Mouse (Mus musculus) lung, embryonic 14.5 days (tissue): ENCODE data around the gene Ubash3a. TPM values are rescaled to one million over a fixed set of nuclear protein-coding genes. Genes with fewer than 3 reads are reported as not detected.

Experiments
- ATAC-seq: fragments of 200-750 bp; cut with Nextera tagmentation; 2 replicates; pipeline ENCODE4 v1.8.0; 2017; ENCODE audit warnings: mild to moderate bottlenecking, moderate TSS enrichment, moderate library complexity; ENCODE audit not compliant: insufficient read depth
- DNase-seq: peaks from one replicate; pipeline ENCODE4 v3.0.0-alpha.2; 2015
- H3K27ac ChIP-seq: fragments of 300-500 bp; sonication (generic); 2 replicates; pipeline ENCODE4 v1.5.1; 2014; ENCODE audit warnings: low read depth, mild to moderate bottlenecking, moderate library complexity
- H3K27me3 ChIP-seq: fragments of 300-500 bp; sonication (generic); 2 replicates; pipeline ENCODE4 v1.6.1; 2014; ENCODE audit warnings: low read length, control low read depth; ENCODE audit not compliant: insufficient read depth
- H3K36me3 ChIP-seq: fragments of 300-500 bp; sonication (generic); 2 replicates; pipeline ENCODE4 v1.6.1; 2014; ENCODE audit warnings: control low read depth; ENCODE audit not compliant: insufficient read depth
- H3K4me1 ChIP-seq: fragments of 300-500 bp; sonication (generic); 2 replicates; pipeline ENCODE4 v1.6.1; 2014; ENCODE audit warnings: antibody characterized with exemption, control low read depth; ENCODE audit not compliant: insufficient read depth
- H3K4me2 ChIP-seq: fragments of 300-500 bp; sonication (generic); 2 replicates; pipeline ENCODE4 v1.6.1; 2014; ENCODE audit warnings: mild to moderate bottlenecking
- H3K4me3 ChIP-seq: fragments of 300-500 bp; sonication (generic); 2 replicates; pipeline ENCODE4 v1.5.1; 2014; ENCODE audit warnings: low read depth, low read length
- H3K9ac ChIP-seq: fragments of 300-500 bp; sonication (generic); 2 replicates; pipeline ENCODE4 v1.6.1; 2014
- H3K9me3 ChIP-seq: fragments of 300-500 bp; sonication (generic); 2 replicates; pipeline ENCODE4 v1.6.1; 2016; ENCODE audit warnings: low read depth, low read length, control low read depth
- CTCF ChIP-seq: IDR thresholded peaks from 2 replicates; pipeline ENCODE4 v1.5.1; 2016; ENCODE audit warnings: antibody characterized with exemption, low read depth
- WGBS: fragments of 180-500 bp; shearing (Covaris S2); extraction: QIAGEN DNeasy Blood & Tissue Kit; methylation state at CpG from one replicate; pipeline ENCODE4 v1.1.7; 2014; 5-methylcytosine and 5-hydroxymethylcytosine counted together
- polyA plus RNA-seq: library from polyadenylated mRNA; unstranded; fragments of >200 nt; fragmentation: Nextera tagmentation; extraction: Ambion mirVana; gene quantifications from 2 replicates; pipeline ENCODE4 v1.2.1, GENCODE M21; 2014

Ubash3a gene
- polyA plus RNA-seq, 1 experiment from 2014 or later = 0.26 TPM

GRCm38 (mm10) chr17:31193360-31193759 lies 14.3 kb upstream of the Ubash3a start:
- H3K36me3 ChIP-seq = no peaks in the 10 kb centered on the region
- no peaks in the 10 kb centered on the region for H3K9me3 ChIP-seq
- no peak overlapping the region for H3K4me2 ChIP-seq
- no peak for ATAC-seq
- no peak for TF ChIP-seq CTCF
- no peak overlapping the region for H3K27ac ChIP-seq
- peaks cover 3% of the 10 kb centered on the region; the same call in 1 of the 2 replicates for H3K4me1 ChIP-seq
- H3K9ac ChIP-seq = no peak overlapping the region
- no peak for DNase-seq
- H3K27me3 ChIP-seq = no peaks in the 10 kb centered on the region
- WGBS = 69% methylated on average over 9 of the region's 9 CpGs
- no peak overlapping the region for H3K4me3 ChIP-seq

- ATAC-seq (no peak), DNase-seq (no peak)
- no peaks in the 10 kb centered on the region for H3K9me3 ChIP-seq
- TF ChIP-seq CTCF = no peak
- no peak overlapping the region for H3K4me3 ChIP-seq
- no peaks in the 10 kb centered on the region for H3K27me3 ChIP-seq
- peaks cover 3% of the 10 kb centered on the region; the same call in 1 of the 2 replicates for H3K4me1 ChIP-seq
- no peak overlapping the region for H3K4me2 ChIP-seq
- no peak overlapping the region for H3K27ac ChIP-seq
- no peaks in the 10 kb centered on the region for H3K36me3 ChIP-seq
- no peak overlapping the region for H3K9ac ChIP-seq
- WGBS = 84% methylated on average over 6 of the region's 6 CpGs
These were observed 12.5 kb upstream of the Ubash3a start for GRCm38 (mm10) chr17:31195207-31195606.

GRCm38 (mm10) chr17:31196283-31196682 lies 11.4 kb upstream of the Ubash3a start:
- DNase-seq (no peak), ATAC-seq (no peak)
- Histone ChIP-seq H3K36me3 (no peaks in the 10 kb centered on the region), H3K4me2 (no peak overlapping the region), H3K27ac (no peak overlapping the region), H3K4me1 (peaks cover 3% of the 10 kb centered on the region; the same call in 1 of the 2 replicates), H3K4me3 (no peak overlapping the region), H3K27me3 (no peaks in the 10 kb centered on the region), H3K9ac (no peak overlapping the region), H3K9me3 (no peaks in the 10 kb centered on the region)
- 71% methylated on average over 7 of the region's 7 CpGs for WGBS
- no peak for TF ChIP-seq CTCF

GRCm38 (mm10) chr17:31198877-31199276 lies 8.8 kb upstream of the Ubash3a start, which contains the start of gene Tmprss3:
Gene Tmprss3 (minus strand): TSS chr17:31198977.
- WGBS = 84% methylated on average over 11 of the region's 11 CpGs
- no peak within 1 kb of the TSS for H3K9ac ChIP-seq
- peaks cover 3% of the 10 kb centered on the region; the same call in 1 of the 2 replicates for H3K4me1 ChIP-seq
- no peaks in the 10 kb centered on the region for H3K27me3 ChIP-seq
- H3K4me3 ChIP-seq = no peak within 1 kb of the TSS
- ATAC-seq (no peak), DNase-seq (no peak)
- no peak within 1 kb of the TSS for H3K4me2 ChIP-seq
- TF ChIP-seq CTCF = no peak
- H3K27ac ChIP-seq = no peak within 1 kb of the TSS
- H3K9me3 ChIP-seq = no peaks in the 10 kb centered on the region
- H3K36me3 ChIP-seq = no peaks in the 10 kb centered on the region

- no peak for ATAC-seq
- no peak overlapping the region for H3K27ac ChIP-seq
- H3K4me2 ChIP-seq = no peak overlapping the region
- H3K9me3 ChIP-seq = no peaks in the 10 kb centered on the region
- TF ChIP-seq CTCF = no peak
- no peaks in the 10 kb centered on the region for H3K4me1 ChIP-seq
- no peaks in the 10 kb centered on the region for H3K27me3 ChIP-seq
- DNase-seq = no peak
- H3K4me3 ChIP-seq = no peak overlapping the region
- H3K36me3 ChIP-seq = no peaks in the 10 kb centered on the region
- H3K9ac ChIP-seq = no peak overlapping the region
- WGBS = 87% methylated on average over 8 of the region's 8 CpGs
These were observed 981 bp downstream of the Ubash3a start for GRCm38 (mm10) chr17:31208654-31209053.

GRCm38 (mm10) chr17:31209376-31209930 lies 1.8 kb downstream of the Ubash3a start:
- WGBS = 82% methylated on average over 11 of the region's 11 CpGs
- H3K36me3 ChIP-seq = no peaks in the 10 kb centered on the region
- H3K4me1 ChIP-seq = no peaks in the 10 kb centered on the region
- DNase-seq (no peak), ATAC-seq (no peak)
- H3K27ac ChIP-seq = no peak overlapping the region
- H3K4me2 ChIP-seq = no peak overlapping the region
- H3K4me3 ChIP-seq = no peak overlapping the region
- no peak for TF ChIP-seq CTCF
- no peaks in the 10 kb centered on the region for H3K27me3 ChIP-seq
- no peak overlapping the region for H3K9ac ChIP-seq
- no peaks in the 10 kb centered on the region for H3K9me3 ChIP-seq

- Histone ChIP-seq H3K9ac (no peak overlapping the region), H3K4me3 (no peak overlapping the region), H3K4me1 (no peaks in the 10 kb centered on the region), H3K4me2 (no peak overlapping the region), H3K27ac (no peak overlapping the region), H3K36me3 (no peaks in the 10 kb centered on the region), H3K9me3 (no peaks in the 10 kb centered on the region), H3K27me3 (no peaks in the 10 kb centered on the region)
- WGBS = 67% methylated on average over 7 of the region's 7 CpGs
- TF ChIP-seq CTCF = no peak
- ATAC-seq (no peak), DNase-seq (no peak)
These were observed 2.6 kb downstream of the Ubash3a start for GRCm38 (mm10) chr17:31210299-31210698.
